Mouse (Mus musculus): ENCODE measurements around the gene Dnajb8. TPM values are rescaled to one million over a fixed set of nuclear protein-coding genes. Genes with fewer than 3 reads are reported as not detected.

The Dnajb8 gene
- polyA plus RNA-seq, 1 experiment from 2014 or later: not detected

DNA sequence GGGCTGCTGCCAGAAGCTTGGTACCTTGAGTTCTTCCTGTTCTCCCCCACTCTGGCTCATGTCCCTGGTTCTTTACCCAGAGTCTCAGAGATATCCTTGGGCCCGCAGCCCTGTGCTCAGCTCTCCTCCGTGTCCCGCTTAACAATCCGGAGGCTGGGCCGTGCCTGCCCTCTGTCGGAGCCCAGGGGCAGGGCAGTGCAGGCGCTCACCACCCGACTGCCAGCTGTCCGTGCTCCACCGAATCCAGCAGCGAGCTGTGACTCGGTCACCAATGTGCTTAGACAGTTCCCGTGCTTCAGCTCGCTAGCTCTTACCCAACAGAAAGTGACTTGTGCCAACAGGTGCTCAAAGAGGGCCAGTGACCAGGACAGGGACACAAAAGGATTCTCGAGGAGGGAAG is 20.5 kb downstream of the Dnajb8 start:
- no peak overlapping the region for H3K27ac ChIP-seq
- no peaks in the 10 kb centered on the region for H3K9me3 ChIP-seq
- H3K4me1 ChIP-seq: no peaks in the 10 kb centered on the region
- no peak overlapping the region for H3K4me3 ChIP-seq
- 3% methylated on average over 15 of the region's 15 CpGs for WGBS
- H3K4me2 ChIP-seq: no peak overlapping the region
- peak; percentile 43; the same call in 1 of the 2 replicates for ATAC-seq (ENCODE audit: borderline replicate concordance, extremely low read depth, low FRiP score, low TSS enrichment)
- no peak overlapping the region for H3K9ac ChIP-seq
- no peaks in the 10 kb centered on the region for H3K36me3 ChIP-seq
- H3K27me3 ChIP-seq: peaks cover 6% of the 10 kb centered on the region; the same call in 1 of the 2 replicates

DNA sequence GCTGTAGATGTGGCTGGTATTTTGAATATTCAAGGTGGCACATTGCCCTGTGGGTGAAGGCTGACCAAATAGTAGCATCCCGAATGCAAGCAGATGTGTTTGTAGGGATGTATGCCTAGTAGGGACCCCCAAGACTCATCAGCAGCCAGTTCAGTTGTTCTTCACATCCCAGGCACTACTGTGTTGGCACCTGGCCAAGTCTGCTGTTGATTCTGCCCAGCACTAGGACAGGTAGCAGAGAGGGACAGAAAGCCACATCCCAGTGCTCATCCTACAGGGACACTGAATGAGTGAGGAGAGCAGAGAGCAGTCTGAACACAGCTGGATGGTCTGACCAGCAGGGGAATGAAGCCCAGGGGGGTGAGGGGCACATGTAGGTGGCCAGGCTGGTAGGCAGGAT is 27.2 kb downstream of the Dnajb8 start:
- Histone ChIP-seq H3K4me3 (no peak overlapping the region), H3K4me2 (no peak overlapping the region), H3K36me3 (no peaks in the 10 kb centered on the region), H3K27ac (no peak overlapping the region), H3K9me3 (no peaks in the 10 kb centered on the region), H3K9ac (no peak overlapping the region), H3K4me1 (no peaks in the 10 kb centered on the region), H3K27me3 (no peaks in the 10 kb centered on the region)
- no peak for ATAC-seq (ENCODE audit: borderline replicate concordance, extremely low read depth, low FRiP score, low TSS enrichment)
- 76% methylated on average over 1 of the region's 1 CpGs for whole genome bisulfite sequencing

DNA sequence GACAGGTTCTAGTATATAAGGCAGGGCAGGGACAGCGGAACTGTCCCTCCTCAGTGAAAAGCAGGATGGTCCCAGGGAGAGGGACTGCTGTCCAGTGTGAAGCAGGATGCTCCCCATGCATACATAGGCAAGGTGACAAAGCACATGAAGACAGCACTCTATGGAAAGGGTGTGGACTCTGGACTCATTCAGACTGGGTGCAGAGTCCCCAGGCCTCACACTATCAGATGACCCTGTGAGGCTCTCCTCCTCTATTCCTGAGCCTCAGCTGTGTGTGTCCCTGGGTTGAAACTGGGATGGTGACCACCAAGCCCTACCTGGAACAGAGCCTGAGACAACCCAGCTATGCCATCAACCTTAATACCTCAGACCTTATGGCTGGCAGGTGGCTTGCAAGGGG is 29.3 kb downstream of the Dnajb8 start:
- Histone ChIP-seq H3K9ac (no peak overlapping the region), H3K27ac (no peak overlapping the region), H3K36me3 (no peaks in the 10 kb centered on the region), H3K4me2 (no peak overlapping the region), H3K27me3 (no peaks in the 10 kb centered on the region), H3K4me1 (no peaks in the 10 kb centered on the region), H3K9me3 (no peaks in the 10 kb centered on the region), H3K4me3 (no peak overlapping the region)
- no peak for ATAC-seq (ENCODE audit: borderline replicate concordance, extremely low read depth, low FRiP score, low TSS enrichment)
- 95% methylated on average over 1 of the region's 1 CpGs for whole genome bisulfite sequencing

DNA sequence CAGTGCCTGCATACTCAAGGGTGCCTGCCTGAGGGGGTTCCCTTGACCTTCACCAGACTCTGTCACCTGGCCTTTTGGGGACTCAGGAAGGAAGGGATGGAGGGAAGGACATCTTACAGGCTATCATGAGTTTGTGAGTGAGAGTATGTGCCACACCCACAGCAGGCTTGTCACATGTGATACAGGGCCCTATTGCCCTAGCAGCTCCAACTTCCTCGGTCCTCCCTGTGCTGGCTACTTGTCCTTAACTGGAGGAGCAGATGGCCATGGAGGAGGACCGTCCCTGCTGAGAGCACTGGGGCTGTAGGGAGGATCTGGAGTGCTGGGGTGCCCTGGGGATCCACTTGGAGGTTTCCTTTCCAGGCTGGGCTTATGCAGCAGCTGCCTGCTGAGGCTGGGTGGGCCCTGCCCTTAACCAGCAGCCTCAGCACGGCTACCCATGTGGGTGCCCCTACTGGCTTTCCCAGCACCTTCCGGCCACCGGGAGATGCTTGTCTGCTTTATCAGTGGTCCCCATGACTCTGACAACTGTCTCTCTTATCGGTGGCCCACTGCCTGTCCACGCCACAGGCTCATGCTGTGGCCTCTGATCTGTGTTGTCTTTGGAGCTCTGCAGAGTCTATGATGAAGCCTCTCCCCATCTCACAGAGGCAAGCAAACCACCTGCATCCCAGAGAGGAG is 29.9 kb downstream of the Dnajb8 start:
- 64% methylated on average over 7 of the region's 7 CpGs for WGBS
- no peak overlapping the region for H3K9ac ChIP-seq
- ATAC-seq (ENCODE audit: borderline replicate concordance, extremely low read depth, low FRiP score, low TSS enrichment): no peak
- H3K27ac ChIP-seq: no peak overlapping the region
- H3K36me3 ChIP-seq: no peaks in the 10 kb centered on the region
- no peaks in the 10 kb centered on the region for H3K9me3 ChIP-seq
- no peak overlapping the region for H3K4me2 ChIP-seq
- H3K4me1 ChIP-seq: no peaks in the 10 kb centered on the region
- no peaks in the 10 kb centered on the region for H3K27me3 ChIP-seq
- no peak overlapping the region for H3K4me3 ChIP-seq

DNA sequence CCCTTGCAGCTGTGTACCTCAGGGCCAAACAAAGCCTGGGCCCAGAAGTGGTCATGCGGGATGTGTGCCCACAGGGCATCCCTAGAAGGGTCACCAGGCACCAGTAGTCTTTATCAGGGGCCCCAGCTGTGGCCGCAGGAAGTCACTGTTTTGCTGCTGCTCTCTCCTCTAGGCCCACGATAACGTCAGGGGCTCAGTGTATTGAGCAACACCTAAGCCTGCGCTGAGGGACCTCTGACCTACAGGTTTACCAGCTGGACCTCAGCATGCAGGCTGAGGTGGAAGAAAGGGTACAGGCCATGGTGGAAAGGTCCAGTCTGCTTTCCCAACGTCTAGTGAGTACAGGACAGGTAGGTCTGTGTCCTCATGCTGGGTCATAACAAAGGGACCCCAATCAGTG is 32.0 kb downstream of the Dnajb8 start:
- Histone ChIP-seq H3K4me1 (no peaks in the 10 kb centered on the region), H3K4me3 (no peak overlapping the region), H3K36me3 (no peaks in the 10 kb centered on the region), H3K9me3 (no peaks in the 10 kb centered on the region), H3K27ac (no peak overlapping the region), H3K27me3 (no peaks in the 10 kb centered on the region), H3K4me2 (no peak overlapping the region), H3K9ac (no peak overlapping the region)
- WGBS: 61% methylated on average over 6 of the region's 6 CpGs
- ATAC-seq (ENCODE audit: borderline replicate concordance, extremely low read depth, low FRiP score, low TSS enrichment): no peak

DNA sequence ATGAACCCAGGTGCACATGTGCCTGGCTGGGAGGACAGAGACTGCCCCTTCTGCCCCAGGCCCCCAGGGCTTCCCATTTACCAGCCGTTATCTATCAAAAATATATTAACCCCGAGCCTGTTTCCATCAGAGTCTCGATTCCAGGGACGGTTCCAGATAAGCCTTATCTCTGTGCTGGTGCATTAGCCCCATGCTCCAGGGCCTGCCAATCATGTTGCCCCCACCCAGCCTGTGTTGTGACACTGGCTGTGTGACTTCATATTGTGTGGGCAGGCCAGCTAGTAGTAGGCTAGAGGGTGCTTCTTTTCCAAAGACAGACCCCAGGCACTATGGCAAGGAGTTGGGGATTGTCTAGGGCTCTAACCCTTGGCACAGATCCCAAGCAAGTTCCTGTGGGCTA is 33.4 kb downstream of the Dnajb8 start:
- Histone ChIP-seq H3K27ac (no peak overlapping the region), H3K9ac (no peak overlapping the region), H3K9me3 (no peaks in the 10 kb centered on the region), H3K4me1 (no peaks in the 10 kb centered on the region), H3K27me3 (no peaks in the 10 kb centered on the region), H3K4me3 (no peak overlapping the region), H3K36me3 (no peaks in the 10 kb centered on the region), H3K4me2 (no peak overlapping the region)
- ATAC-seq (ENCODE audit: borderline replicate concordance, extremely low read depth, low FRiP score, low TSS enrichment): no peak
- 27% methylated on average over 4 of the region's 4 CpGs for WGBS

DNA sequence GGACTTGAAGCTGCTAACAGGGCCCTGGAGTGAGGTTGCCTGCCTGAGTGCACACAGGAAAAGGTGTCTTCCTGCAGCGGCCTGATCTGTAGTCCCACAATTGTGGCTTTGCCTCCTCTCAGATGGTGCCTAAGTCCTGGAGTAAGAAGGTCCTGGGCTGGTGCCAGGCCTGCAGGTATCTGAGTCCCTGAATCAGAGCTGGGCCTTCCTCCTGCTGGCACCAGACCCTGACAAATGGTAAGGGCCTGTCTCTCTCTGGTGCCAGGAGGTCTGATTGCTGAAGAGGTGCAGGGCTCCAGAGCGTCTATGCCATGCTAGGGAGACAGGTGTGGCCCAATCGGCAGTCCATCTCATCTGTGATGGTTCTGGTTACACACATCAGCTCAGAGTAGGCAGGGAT is 37.6 kb downstream of the Dnajb8 start:
- no peak for ATAC-seq (ENCODE audit: borderline replicate concordance, extremely low read depth, low FRiP score, low TSS enrichment)
- Histone ChIP-seq H3K4me1 (no peaks in the 10 kb centered on the region), H3K9ac (no peak overlapping the region), H3K36me3 (no peaks in the 10 kb centered on the region), H3K4me2 (no peak overlapping the region), H3K27me3 (no peaks in the 10 kb centered on the region), H3K4me3 (no peak overlapping the region), H3K9me3 (no peaks in the 10 kb centered on the region), H3K27ac (no peak overlapping the region)
- 92% methylated on average over 3 of the region's 3 CpGs for WGBS

DNA sequence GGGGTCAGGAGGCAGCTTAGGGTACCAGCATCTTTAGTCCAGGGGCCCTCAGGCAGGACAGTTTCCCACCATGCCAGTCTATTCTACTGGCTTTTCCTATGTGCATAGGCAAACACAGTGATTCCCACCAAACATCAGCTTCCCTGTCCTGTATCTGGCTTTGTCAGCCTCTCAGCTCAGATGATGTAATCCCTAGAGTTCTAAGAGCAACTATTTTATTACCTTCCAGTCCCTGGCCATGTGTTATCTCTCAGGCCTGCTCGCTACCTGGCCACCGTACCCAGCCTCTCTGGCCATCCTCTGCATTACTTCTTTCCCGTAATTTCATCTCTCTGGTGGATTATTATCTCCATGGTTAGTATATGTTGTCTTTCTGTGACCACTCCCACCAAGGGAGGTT is 38.6 kb downstream of the Dnajb8 start:
- 80% methylated on average over 3 of the region's 3 CpGs for WGBS
- H3K9me3 ChIP-seq: no peaks in the 10 kb centered on the region
- H3K4me1 ChIP-seq: no peaks in the 10 kb centered on the region
- no peak overlapping the region for H3K9ac ChIP-seq
- no peaks in the 10 kb centered on the region for H3K36me3 ChIP-seq
- no peak overlapping the region for H3K27ac ChIP-seq
- H3K27me3 ChIP-seq: no peaks in the 10 kb centered on the region
- no peak for ATAC-seq (ENCODE audit: borderline replicate concordance, extremely low read depth, low FRiP score, low TSS enrichment)
- H3K4me3 ChIP-seq: no peak overlapping the region
- no peak overlapping the region for H3K4me2 ChIP-seq

DNA sequence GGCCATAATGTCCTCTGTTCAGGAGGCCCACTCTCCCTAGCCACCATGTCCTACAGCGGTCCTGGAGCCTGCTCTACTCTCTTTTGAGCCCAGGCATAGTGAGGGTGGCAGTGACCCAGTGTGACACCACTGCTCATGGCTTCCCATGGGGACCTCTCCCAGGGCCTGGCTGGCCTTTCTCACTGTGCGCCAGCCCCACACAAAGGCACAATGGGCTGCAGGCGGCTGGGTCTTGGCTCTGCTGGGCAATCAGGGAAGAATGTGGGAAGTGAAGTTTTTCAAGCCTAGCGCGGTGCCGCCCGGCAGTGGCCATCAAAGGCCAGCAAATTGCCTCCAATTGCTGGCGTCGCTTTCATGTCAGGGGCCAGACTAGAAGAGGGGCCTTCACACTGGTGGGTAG is 40.1 kb downstream of the Dnajb8 start:
- Histone ChIP-seq H3K27ac (no peak overlapping the region), H3K4me1 (no peaks in the 10 kb centered on the region), H3K27me3 (no peaks in the 10 kb centered on the region), H3K9me3 (no peaks in the 10 kb centered on the region), H3K9ac (no peak overlapping the region), H3K36me3 (no peaks in the 10 kb centered on the region), H3K4me3 (no peak overlapping the region), H3K4me2 (no peak overlapping the region)
- no peak for ATAC-seq (ENCODE audit: borderline replicate concordance, extremely low read depth, low FRiP score, low TSS enrichment)
- whole genome bisulfite sequencing: 69% methylated on average over 9 of the region's 9 CpGs

DNA sequence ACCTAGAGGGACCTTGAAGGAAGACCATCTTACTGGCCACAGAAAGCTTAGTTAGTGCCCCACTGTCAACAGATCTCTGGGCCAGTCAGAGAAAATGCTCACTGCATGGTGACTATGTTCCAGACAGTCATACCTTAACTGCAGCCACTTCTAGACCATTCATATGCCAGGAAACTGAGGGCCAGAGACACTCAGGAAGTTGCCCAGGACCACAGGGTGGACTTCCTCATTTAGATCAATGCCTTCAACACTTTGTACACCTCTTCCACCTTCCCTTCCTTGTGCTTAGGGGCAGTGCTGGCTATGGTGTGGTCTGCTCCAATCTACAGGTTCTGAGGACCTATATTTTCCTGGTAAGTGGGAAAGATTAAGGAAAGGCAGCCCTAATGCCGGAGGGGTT is 43.3 kb downstream of the Dnajb8 start:
- no peak overlapping the region for H3K4me2 ChIP-seq
- WGBS: 96% methylated on average over 1 of the region's 1 CpGs
- no peaks in the 10 kb centered on the region for H3K4me1 ChIP-seq
- no peaks in the 10 kb centered on the region for H3K36me3 ChIP-seq
- H3K9ac ChIP-seq: no peak overlapping the region
- H3K27ac ChIP-seq: no peak overlapping the region
- H3K4me3 ChIP-seq: no peak overlapping the region
- ATAC-seq (ENCODE audit: borderline replicate concordance, extremely low read depth, low FRiP score, low TSS enrichment): no peak
- H3K9me3 ChIP-seq: no peaks in the 10 kb centered on the region
- no peaks in the 10 kb centered on the region for H3K27me3 ChIP-seq

DNA sequence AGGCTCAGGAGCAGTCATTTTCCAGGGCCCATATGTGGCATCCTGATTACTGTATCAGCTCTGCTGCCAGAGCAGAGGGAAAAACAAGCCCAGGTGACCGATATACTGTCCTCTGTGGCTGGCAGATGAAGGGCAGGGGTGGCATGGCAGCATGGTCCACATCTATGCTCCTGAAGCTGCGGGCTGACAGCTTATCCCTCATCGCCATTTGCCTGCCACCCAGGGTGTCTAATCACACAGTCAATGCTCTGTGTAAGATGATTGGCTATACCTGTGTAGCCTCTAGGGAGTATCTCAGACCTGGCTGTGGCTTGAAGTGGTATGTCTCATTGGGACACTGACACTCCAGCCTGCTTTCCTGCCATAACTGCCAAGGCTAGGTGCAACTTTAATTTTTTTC is 44.0 kb downstream of the Dnajb8 start:
- Histone ChIP-seq H3K27me3 (no peaks in the 10 kb centered on the region), H3K4me1 (no peaks in the 10 kb centered on the region), H3K9ac (no peak overlapping the region), H3K4me3 (no peak overlapping the region), H3K36me3 (no peaks in the 10 kb centered on the region), H3K9me3 (no peaks in the 10 kb centered on the region), H3K27ac (no peak overlapping the region), H3K4me2 (no peak overlapping the region)
- no peak for ATAC-seq (ENCODE audit: borderline replicate concordance, extremely low read depth, low FRiP score, low TSS enrichment)
- 75% methylated on average over 3 of the region's 3 CpGs for WGBS

DNA sequence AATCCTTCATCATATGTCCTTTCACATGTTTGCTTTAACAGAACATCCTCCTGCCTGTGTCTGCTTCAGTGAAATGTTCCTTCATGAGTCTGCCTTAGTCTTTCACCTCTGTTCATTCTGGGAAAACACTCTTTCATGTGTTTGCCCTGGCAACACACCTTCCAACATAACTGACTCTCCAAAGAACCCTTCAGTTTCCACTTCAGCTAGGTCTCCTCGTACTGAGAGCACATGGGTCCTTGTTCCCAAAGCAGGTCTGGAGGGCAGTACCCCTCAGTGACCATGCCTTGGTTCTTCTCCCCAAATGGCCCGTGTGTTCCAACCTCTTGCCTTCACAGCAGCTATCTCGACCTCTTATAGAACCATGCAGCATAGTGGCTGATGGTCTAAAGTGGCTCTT is 45.0 kb downstream of the Dnajb8 start:
- WGBS: 72% methylated on average over 3 of the region's 3 CpGs
- Histone ChIP-seq H3K4me1 (no peaks in the 10 kb centered on the region), H3K4me2 (no peak overlapping the region), H3K27me3 (no peaks in the 10 kb centered on the region), H3K9ac (no peak overlapping the region), H3K27ac (no peak overlapping the region), H3K36me3 (no peaks in the 10 kb centered on the region), H3K9me3 (no peaks in the 10 kb centered on the region), H3K4me3 (no peak overlapping the region)
- ATAC-seq (ENCODE audit: borderline replicate concordance, extremely low read depth, low FRiP score, low TSS enrichment): no peak

DNA sequence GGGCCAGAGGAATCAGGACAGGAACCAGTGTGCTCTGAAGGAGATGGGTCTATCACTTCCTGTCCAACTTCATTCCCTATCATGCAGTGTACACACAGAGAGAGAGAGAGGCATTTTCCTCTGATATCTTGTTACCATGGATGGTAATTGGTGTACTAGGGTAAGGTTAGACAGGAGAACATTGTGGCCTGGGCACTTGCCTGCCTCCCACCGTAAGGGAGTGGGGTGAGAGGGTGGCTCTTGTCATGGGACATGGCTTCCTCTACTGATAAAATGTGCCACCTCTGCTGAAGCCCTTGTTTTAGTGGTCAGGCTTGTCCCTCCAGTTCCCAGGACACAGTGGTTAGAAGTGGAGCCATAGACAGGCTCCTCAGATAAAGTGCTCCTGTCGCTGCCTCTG is 45.9 kb downstream of the Dnajb8 start:
- WGBS: 72% methylated on average over 2 of the region's 2 CpGs
- no peak for ATAC-seq (ENCODE audit: borderline replicate concordance, extremely low read depth, low FRiP score, low TSS enrichment)

More for the DNA sequence above, 45.9 kb downstream of the Dnajb8 start:
- Histone ChIP-seq H3K4me1 (no peaks in the 10 kb centered on the region), H3K36me3 (no peaks in the 10 kb centered on the region), H3K9ac (no peak overlapping the region), H3K27ac (no peak overlapping the region), H3K4me2 (no peak overlapping the region), H3K4me3 (no peak overlapping the region), H3K27me3 (no peaks in the 10 kb centered on the region), H3K9me3 (no peaks in the 10 kb centered on the region)

Data from lung, embryonic 15.5 days (tissue).